Mouse (Mus musculus) left cerebral cortex, postnatal 36 days (tissue): Measurements from ENCODE around the gene Pnpla7. TPM values are rescaled to one million over a fixed set of nuclear protein-coding genes. Genes with fewer than 3 reads are reported as not detected.

ENCODE experiments used
- microRNA-seq: library from miRNA; unstranded; fragments of <30 nt; microRNA quantifications from one replicate; pipeline ENCODE4 v1.2.0, GENCODE M21; 2022
- total RNA-seq, 2 experiments: library from RNA; stranded (reverse); gene quantifications; 2 replicates each; pipeline ENCODE4 v1.2.3; 2021

Gene Pnpla7
- total RNA-seq, 2 experiments from 2014 or later: 19.3 to 22.2 TPM

Small RNAs within 50 kb of the gene (microRNA-seq; reads per million reads assigned to microRNA genes)
- not detected for gene Gm22875
- gene Gm24328: not detected
- gene Mir7664: not detected

Other genes starting within 250 kb of the Pnpla7 start
- 10 to 100 TPM; 85.5 to 96.2 TPM for gene Cacna1b, start 212.9 kb upstream of the Pnpla7 start, total RNA-seq
- 10 to 100 TPM; 47.0 to 62.6 TPM for gene Ehmt1, start 56.4 kb upstream of the Pnpla7 start, total RNA-seq
- gene Arrdc1, start 40.8 kb upstream of the Pnpla7 start, total RNA-seq: 10 to 100 TPM; 14.1 to 18.1 TPM
- 10 to 100 TPM; 37.1 to 37.3 TPM for gene Zmynd19, start 26.2 kb upstream of the Pnpla7 start, total RNA-seq
- 10 to 100 TPM; 28.4 to 34.6 TPM for gene Dph7, start 13.6 kb upstream of the Pnpla7 start, total RNA-seq
- gene Mrpl41, start 935 bp upstream of the Pnpla7 start, total RNA-seq: 10 to 100 TPM; 77.5 to 82.1 TPM
- 100 to 1,000 TPM; 458 to 503 TPM for gene Nsmf, start 78.3 kb downstream of the Pnpla7 start, total RNA-seq
- gene Entpd8, start 104.3 kb downstream of the Pnpla7 start, total RNA-seq: not detected
- not detected for gene Noxa1, start 119.1 kb downstream of the Pnpla7 start, total RNA-seq
- 10 to 100 TPM; 19.7 to 30.7 TPM for gene Nrarp, start 204.7 kb downstream of the Pnpla7 start, total RNA-seq
- 1 to 10 TPM; 1.6 to 2.3 TPM for gene Tor4a, start 220.9 kb downstream of the Pnpla7 start, total RNA-seq
- gene Nelfb, start 235.5 kb downstream of the Pnpla7 start, total RNA-seq: 10 to 100 TPM; 55.4 to 58.5 TPM
- gene Stpg3, start 238.6 kb downstream of the Pnpla7 start, total RNA-seq: under 1 TPM in 1 of 2 experiments, not detected in 1; 0.29 TPM
- gene Fam166a, start 242.7 kb downstream of the Pnpla7 start, total RNA-seq: not detected
- gene Tubb4b, start 248.7 kb downstream of the Pnpla7 start, total RNA-seq: 100 to 1,000 TPM; 334 to 390 TPM